Mouse (Mus musculus): ENCODE data around the gene Satb1. TPM values are rescaled to one million over a fixed set of nuclear protein-coding genes. Genes with fewer than 3 reads are reported as not detected.

The Satb1 gene
- polyA plus RNA-seq, 1 experiment from 2014 or later, result 31.8 TPM

- no peak overlapping the region for H3K27ac ChIP-seq (ENCODE audit: low read depth, low read length)
- no peaks in the 10 kb centered on the region for H3K9me3 ChIP-seq (ENCODE audit: control insufficient read depth, low read length)
- no peaks in the 10 kb centered on the region for H3K27me3 ChIP-seq (ENCODE audit: control insufficient read depth, insufficient read depth, low read length)
- no peak overlapping the region for H3K9ac ChIP-seq (ENCODE audit: low read length)
- ATAC-seq (replicated peaks; ENCODE audit: low FRiP score), result no peak
- no peak overlapping the region for H3K4me3 ChIP-seq (ENCODE audit: low read depth, low read length)
- no peaks in the 10 kb centered on the region for H3K36me3 ChIP-seq (ENCODE audit: control insufficient read depth, insufficient read depth, low read length)
- no peak for DNase-seq (ENCODE audit: low spot score)
- WGBS, result 87% methylated on average over 4 of the region's 4 CpGs
- peaks cover 2% of the 10 kb centered on the region; the same call in 1 of the 2 replicates for H3K4me1 ChIP-seq (replicated peaks; ENCODE audit: control insufficient read depth, insufficient read depth, low read length)
- no peak overlapping the region for H3K4me2 ChIP-seq (ENCODE audit: low read depth, low read length, severe bottlenecking)
Measured at GRCm38 (mm10) chr17:51752142-51752541, 80.9 kb downstream of the Satb1 start.

GRCm38 (mm10) chr17:51747204-51747603 is 85.9 kb downstream of the Satb1 start:
- no peak overlapping the region for H3K27ac ChIP-seq (ENCODE audit: low read depth, low read length)
- no peaks in the 10 kb centered on the region; the same call in 1 of the 2 replicates for H3K36me3 ChIP-seq (ENCODE audit: control insufficient read depth, insufficient read depth, low read length)
- ATAC-seq (replicated peaks; ENCODE audit: low FRiP score), result no peak
- no peaks in the 10 kb centered on the region for H3K9me3 ChIP-seq (ENCODE audit: control insufficient read depth, low read length)
- H3K27me3 ChIP-seq (ENCODE audit: control insufficient read depth, insufficient read depth, low read length), result no peaks in the 10 kb centered on the region
- H3K9ac ChIP-seq (ENCODE audit: low read length), result no peak overlapping the region
- H3K4me3 ChIP-seq (ENCODE audit: low read depth, low read length), result no peak overlapping the region
- peaks cover 2% of the 10 kb centered on the region; the same call in 1 of the 2 replicates for H3K4me1 ChIP-seq (replicated peaks; ENCODE audit: control insufficient read depth, insufficient read depth, low read length)
- no peak for DNase-seq (ENCODE audit: low spot score)
- WGBS, result 80% methylated on average over 9 of the region's 9 CpGs
- H3K4me2 ChIP-seq (ENCODE audit: low read depth, low read length, severe bottlenecking), result no peak overlapping the region

- H3K36me3 ChIP-seq (ENCODE audit: control insufficient read depth, insufficient read depth, low read length), result no peaks in the 10 kb centered on the region; the same call in 1 of the 2 replicates
- H3K27me3 ChIP-seq (ENCODE audit: control insufficient read depth, insufficient read depth, low read length), result no peaks in the 10 kb centered on the region
- no peak for DNase-seq (ENCODE audit: low spot score)
- H3K4me3 ChIP-seq (ENCODE audit: low read depth, low read length), result no peak overlapping the region
- H3K9me3 ChIP-seq (ENCODE audit: control insufficient read depth, low read length), result no peaks in the 10 kb centered on the region
- H3K9ac ChIP-seq (ENCODE audit: low read length), result no peak overlapping the region
- H3K4me2 ChIP-seq (ENCODE audit: low read depth, low read length, severe bottlenecking), result no peak overlapping the region
- no peaks in the 10 kb centered on the region for H3K4me1 ChIP-seq (replicated peaks; ENCODE audit: control insufficient read depth, insufficient read depth, low read length)
- no peak for ATAC-seq (replicated peaks; ENCODE audit: low FRiP score)
- 82% methylated on average over 10 of the region's 10 CpGs for WGBS
- H3K27ac ChIP-seq (ENCODE audit: low read depth, low read length), result no peak overlapping the region
Measured at GRCm38 (mm10) chr17:51742502-51742901, 90.6 kb downstream of the Satb1 start.

GRCm38 (mm10) chr17:51741126-51741525 is 92.0 kb downstream of the Satb1 start:
- H3K4me1 ChIP-seq (replicated peaks; ENCODE audit: control insufficient read depth, insufficient read depth, low read length), result no peaks in the 10 kb centered on the region
- no peaks in the 10 kb centered on the region for H3K9me3 ChIP-seq (ENCODE audit: control insufficient read depth, low read length)
- no peaks in the 10 kb centered on the region for H3K27me3 ChIP-seq (ENCODE audit: control insufficient read depth, insufficient read depth, low read length)
- DNase-seq (ENCODE audit: low spot score), result no peak
- WGBS, result 94% methylated on average over 10 of the region's 10 CpGs
- H3K27ac ChIP-seq (ENCODE audit: low read depth, low read length), result no peak overlapping the region
- no peak overlapping the region for H3K4me2 ChIP-seq (ENCODE audit: low read depth, low read length, severe bottlenecking)
- ATAC-seq (replicated peaks; ENCODE audit: low FRiP score), result no peak
- H3K36me3 ChIP-seq (ENCODE audit: control insufficient read depth, insufficient read depth, low read length), result no peaks in the 10 kb centered on the region; the same call in 1 of the 2 replicates
- no peak overlapping the region for H3K4me3 ChIP-seq (ENCODE audit: low read depth, low read length)
- no peak overlapping the region for H3K9ac ChIP-seq (ENCODE audit: low read length)

GRCm38 (mm10) chr17:51740246-51740645 is 92.8 kb downstream of the Satb1 start:
- no peak overlapping the region for H3K9ac ChIP-seq (ENCODE audit: low read length)
- no peak overlapping the region for H3K4me2 ChIP-seq (ENCODE audit: low read depth, low read length, severe bottlenecking)
- no peaks in the 10 kb centered on the region for H3K9me3 ChIP-seq (ENCODE audit: control insufficient read depth, low read length)
- DNase-seq (ENCODE audit: low spot score) (no peak), ATAC-seq (replicated peaks; ENCODE audit: low FRiP score) (no peak)
- H3K27me3 ChIP-seq (ENCODE audit: control insufficient read depth, insufficient read depth, low read length), result no peaks in the 10 kb centered on the region
- H3K36me3 ChIP-seq (ENCODE audit: control insufficient read depth, insufficient read depth, low read length), result no peaks in the 10 kb centered on the region; the same call in 1 of the 2 replicates
- no peak overlapping the region for H3K27ac ChIP-seq (ENCODE audit: low read depth, low read length)
- WGBS, result 91% methylated on average over 15 of the region's 15 CpGs
- no peaks in the 10 kb centered on the region for H3K4me1 ChIP-seq (replicated peaks; ENCODE audit: control insufficient read depth, insufficient read depth, low read length)
- no peak overlapping the region for H3K4me3 ChIP-seq (ENCODE audit: low read depth, low read length)

- no peak overlapping the region for H3K27ac ChIP-seq (ENCODE audit: low read depth, low read length)
- H3K9me3 ChIP-seq (ENCODE audit: control insufficient read depth, low read length), result no peaks in the 10 kb centered on the region
- no peak overlapping the region for H3K4me2 ChIP-seq (ENCODE audit: low read depth, low read length, severe bottlenecking)
- H3K27me3 ChIP-seq (ENCODE audit: control insufficient read depth, insufficient read depth, low read length), result no peaks in the 10 kb centered on the region
- H3K4me1 ChIP-seq (replicated peaks; ENCODE audit: control insufficient read depth, insufficient read depth, low read length), result no peaks in the 10 kb centered on the region
- no peak for ATAC-seq (replicated peaks; ENCODE audit: low FRiP score)
- H3K36me3 ChIP-seq (ENCODE audit: control insufficient read depth, insufficient read depth, low read length), result no peaks in the 10 kb centered on the region
- DNase-seq (ENCODE audit: low spot score), result no peak
- H3K9ac ChIP-seq (ENCODE audit: low read length), result no peak overlapping the region
- no peak overlapping the region for H3K4me3 ChIP-seq (ENCODE audit: low read depth, low read length)
- WGBS, result 63% methylated on average over 2 of the region's 2 CpGs
Measured at GRCm38 (mm10) chr17:51724486-51724885, 108.6 kb downstream of the Satb1 start.

- Histone ChIP-seq H3K27ac (ENCODE audit: low read depth, low read length) (no peak overlapping the region), H3K4me3 (ENCODE audit: low read depth, low read length) (no peak overlapping the region), H3K36me3 (ENCODE audit: control insufficient read depth, insufficient read depth, low read length) (no peaks in the 10 kb centered on the region), H3K4me1 (replicated peaks; ENCODE audit: control insufficient read depth, insufficient read depth, low read length) (no peaks in the 10 kb centered on the region), H3K9ac (ENCODE audit: low read length) (no peak overlapping the region), H3K9me3 (ENCODE audit: control insufficient read depth, low read length) (no peaks in the 10 kb centered on the region), H3K27me3 (ENCODE audit: control insufficient read depth, insufficient read depth, low read length) (no peaks in the 10 kb centered on the region), H3K4me2 (ENCODE audit: low read depth, low read length, severe bottlenecking) (no peak overlapping the region)
- 71% methylated on average over 6 of the region's 6 CpGs for WGBS
- ATAC-seq (replicated peaks; ENCODE audit: low FRiP score) (no peak), DNase-seq (ENCODE audit: low spot score) (no peak)
Measured at GRCm38 (mm10) chr17:51695711-51696110, 137.4 kb downstream of the Satb1 start.

GRCm38 (mm10) chr17:51695271-51695670 is 137.8 kb downstream of the Satb1 start:
- H3K27ac ChIP-seq (ENCODE audit: low read depth, low read length), result no peak overlapping the region
- H3K27me3 ChIP-seq (ENCODE audit: control insufficient read depth, insufficient read depth, low read length), result no peaks in the 10 kb centered on the region
- H3K9me3 ChIP-seq (ENCODE audit: control insufficient read depth, low read length), result no peaks in the 10 kb centered on the region
- no peaks in the 10 kb centered on the region for H3K4me1 ChIP-seq (replicated peaks; ENCODE audit: control insufficient read depth, insufficient read depth, low read length)
- H3K4me3 ChIP-seq (ENCODE audit: low read depth, low read length), result no peak overlapping the region
- H3K9ac ChIP-seq (ENCODE audit: low read length), result no peak overlapping the region
- no peaks in the 10 kb centered on the region for H3K36me3 ChIP-seq (ENCODE audit: control insufficient read depth, insufficient read depth, low read length)
- DNase-seq (ENCODE audit: low spot score) (no peak), ATAC-seq (replicated peaks; ENCODE audit: low FRiP score) (no peak)
- 68% methylated on average over 2 of the region's 2 CpGs for WGBS
- no peak overlapping the region for H3K4me2 ChIP-seq (ENCODE audit: low read depth, low read length, severe bottlenecking)

GRCm38 (mm10) chr17:51690526-51690925 is 142.6 kb downstream of the Satb1 start:
- whole genome bisulfite sequencing, result 78% methylated on average over 2 of the region's 2 CpGs
- no peaks in the 10 kb centered on the region for H3K4me1 ChIP-seq (replicated peaks; ENCODE audit: control insufficient read depth, insufficient read depth, low read length)
- no peak for DNase-seq (ENCODE audit: low spot score)

More at GRCm38 (mm10) chr17:51690526-51690925, 142.6 kb downstream of the Satb1 start:
- Histone ChIP-seq H3K9ac (ENCODE audit: low read length) (no peak overlapping the region), H3K27ac (ENCODE audit: low read depth, low read length) (no peak overlapping the region), H3K4me3 (ENCODE audit: low read depth, low read length) (no peak overlapping the region), H3K36me3 (ENCODE audit: control insufficient read depth, insufficient read depth, low read length) (no peaks in the 10 kb centered on the region), H3K27me3 (ENCODE audit: control insufficient read depth, insufficient read depth, low read length) (no peaks in the 10 kb centered on the region), H3K9me3 (ENCODE audit: control insufficient read depth, low read length) (no peaks in the 10 kb centered on the region), H3K4me2 (ENCODE audit: low read depth, low read length, severe bottlenecking) (no peak overlapping the region)
- no peak for ATAC-seq (replicated peaks; ENCODE audit: low FRiP score)

Data from forebrain, embryonic 11.5 days (tissue).